Mouse (Mus musculus): ENCODE measurements at regions not wholly inside any gene's neighbourhood (a gene's known extent, or its start where the extent isn't known, plus 50 kb on each side); places are given as distances from the start of the nearest gene placed in this dataset.

DNA sequence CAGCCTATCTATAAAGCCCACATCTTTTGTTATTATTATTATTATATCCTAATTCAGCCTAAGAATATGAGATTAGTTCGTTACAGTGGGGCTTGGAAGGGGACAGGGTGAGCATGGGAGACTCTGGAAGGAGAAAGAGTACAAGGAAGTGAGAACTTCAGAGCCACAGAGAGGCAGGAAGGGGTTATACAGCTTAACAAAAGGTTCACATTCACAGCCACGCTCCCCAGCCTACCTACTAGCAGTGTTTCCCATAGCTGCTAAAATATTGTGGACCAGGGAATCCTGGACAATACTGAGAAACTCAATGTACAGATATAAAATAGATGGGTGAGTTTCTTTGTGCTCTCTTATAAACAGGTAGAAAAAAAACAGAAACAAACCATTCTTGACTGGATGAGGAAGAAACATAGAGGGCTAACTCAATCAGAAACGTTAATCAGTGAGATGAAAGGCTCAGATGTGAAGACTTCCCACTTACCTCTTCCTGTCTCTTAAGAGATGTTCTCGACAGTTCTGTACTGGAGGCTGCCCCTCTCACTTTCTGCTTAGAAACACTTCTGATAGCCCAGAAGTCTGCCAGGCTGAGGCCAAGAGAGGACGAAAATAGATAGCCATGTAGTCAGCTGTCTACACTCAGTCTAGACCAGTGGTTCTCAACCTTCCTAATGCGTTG is 61.7 kb upstream of the Kcna3 start:
- Histone ChIP-seq H3K36me3 (ENCODE audit: insufficient read depth, low read length) (no peaks in the 10 kb centered on the region), H3K9ac (replicated peaks; ENCODE audit: low read length, poor library complexity, severe bottlenecking) (no peak overlapping the region), H3K27me3 (ENCODE audit: insufficient read depth, low read length) (no peaks in the 10 kb centered on the region), H3K9me3 (ENCODE audit: low read length) (no peaks in the 10 kb centered on the region), H3K4me3 (ENCODE audit: low read depth, low read length) (no peak overlapping the region), H3K4me2 (ENCODE audit: low read depth, low read length, poor library complexity, severe bottlenecking) (no peak overlapping the region), H3K27ac (ENCODE audit: low read depth, low read length) (no peak overlapping the region), H3K4me1 (ENCODE audit: insufficient read depth, low read length) (peaks cover 4% of the 10 kb centered on the region; the same call in 1 of the 2 replicates)
- no peak for DNase-seq (ENCODE audit: low spot score)
- ATAC-seq (ENCODE audit: low FRiP score) = no peak
- 80% methylated on average over 6 of the region's 6 CpGs for WGBS
- TF ChIP-seq CTCF (IDR thresholded peaks at IDR 0.05) = no peak

DNA sequence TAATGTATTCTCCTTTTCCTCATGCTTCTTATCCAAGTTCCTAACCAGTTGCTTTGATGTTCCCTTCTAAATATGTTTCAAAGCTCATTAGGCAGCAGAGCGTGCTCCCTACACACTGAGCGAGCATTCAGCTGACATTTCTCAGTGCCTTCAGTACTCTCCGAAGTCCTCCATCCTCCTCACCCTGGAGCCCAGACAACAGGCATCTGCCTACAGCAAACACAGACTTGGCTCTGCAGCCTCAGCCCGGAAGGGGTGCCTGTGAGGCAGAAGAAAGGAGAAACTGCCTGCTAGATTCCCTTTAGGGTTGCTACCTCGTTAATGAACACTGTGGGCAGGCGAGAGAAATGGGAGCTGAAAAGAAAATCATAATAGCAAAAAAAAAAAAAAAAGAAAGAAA is 57.2 kb upstream of the Kcna3 start:
- WGBS = 32% methylated on average over 6 of the region's 6 CpGs
- Histone ChIP-seq H3K36me3 (ENCODE audit: insufficient read depth, low read length) (no peaks in the 10 kb centered on the region), H3K27ac (ENCODE audit: low read depth, low read length) (no peak overlapping the region), H3K4me1 (ENCODE audit: insufficient read depth, low read length) (peaks cover 4% of the 10 kb centered on the region; the same call in 1 of the 2 replicates), H3K4me3 (ENCODE audit: low read depth, low read length) (no peak overlapping the region), H3K4me2 (ENCODE audit: low read depth, low read length, poor library complexity, severe bottlenecking) (no peak overlapping the region), H3K9ac (replicated peaks; ENCODE audit: low read length, poor library complexity, severe bottlenecking) (no peak overlapping the region), H3K27me3 (ENCODE audit: insufficient read depth, low read length) (no peaks in the 10 kb centered on the region), H3K9me3 (ENCODE audit: low read length) (no peaks in the 10 kb centered on the region)
- peak; percentile 28 for DNase-seq (ENCODE audit: low spot score)
- TF ChIP-seq CTCF (IDR thresholded peaks at IDR 0.05) = no peak
- ATAC-seq (ENCODE audit: low FRiP score) = peak; percentile 66

DNA sequence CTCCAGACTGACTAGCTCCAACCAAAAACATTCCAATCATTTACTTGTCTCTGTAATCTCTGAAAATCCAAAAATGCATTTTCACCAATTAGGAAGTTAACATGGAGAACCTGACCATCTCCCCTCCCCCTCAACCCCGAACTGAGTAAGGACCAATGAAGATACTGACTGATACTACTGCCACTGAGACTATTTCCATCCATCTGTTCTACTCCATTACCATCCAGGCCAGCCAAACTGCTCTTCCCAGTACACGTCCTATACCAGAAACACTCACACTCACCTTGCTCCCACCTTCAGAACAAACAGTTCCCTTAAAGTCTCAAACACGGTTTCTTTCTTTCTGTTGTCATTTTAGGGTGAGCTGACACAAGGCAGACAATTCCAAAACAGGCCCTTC is 55.1 kb upstream of the Kcna3 start:
- Histone ChIP-seq H3K27ac (ENCODE audit: low read depth, low read length) (0 out of 2 replicates have a peak overlapping the region, but pooled peaks have one; percentile 13), H3K4me3 (ENCODE audit: low read depth, low read length) (no peak overlapping the region), H3K4me2 (ENCODE audit: low read depth, low read length, poor library complexity, severe bottlenecking) (no peak overlapping the region), H3K4me1 (ENCODE audit: insufficient read depth, low read length) (peaks cover 4% of the 10 kb centered on the region; the same call in 1 of the 2 replicates), H3K9me3 (ENCODE audit: low read length) (no peaks in the 10 kb centered on the region), H3K36me3 (ENCODE audit: insufficient read depth, low read length) (no peaks in the 10 kb centered on the region), H3K9ac (replicated peaks; ENCODE audit: low read length, poor library complexity, severe bottlenecking) (no peak overlapping the region; the same call in 1 of the 2 replicates), H3K27me3 (ENCODE audit: insufficient read depth, low read length) (no peaks in the 10 kb centered on the region)
- WGBS = 56% methylated on average over 3 of the region's 3 CpGs
- TF ChIP-seq CTCF (IDR thresholded peaks at IDR 0.05) = no peak
- no peak for ATAC-seq (ENCODE audit: low FRiP score)
- DNase-seq (ENCODE audit: low spot score) = no peak

DNA sequence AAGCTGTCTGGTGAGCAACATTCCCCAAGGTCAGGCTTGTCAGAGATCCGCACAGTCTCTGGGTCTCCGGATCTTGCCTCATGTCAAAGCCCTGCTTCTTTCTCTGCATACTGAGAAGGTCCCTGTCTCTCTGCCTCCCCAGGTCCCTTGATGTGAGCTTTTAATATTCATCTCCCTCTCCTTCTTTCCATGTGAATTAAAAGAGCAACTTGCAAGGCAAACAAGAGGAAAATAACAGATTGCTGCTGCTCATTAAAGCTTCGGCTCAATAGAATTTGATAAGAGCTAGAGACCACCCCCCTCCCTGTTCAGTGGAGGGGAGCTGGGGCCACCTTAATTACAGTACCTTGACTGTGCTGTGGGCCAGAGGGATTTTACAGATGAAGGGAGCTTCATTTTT is 54.6 kb upstream of the Kcna3 start:
- Histone ChIP-seq H3K4me3 (ENCODE audit: low read depth, low read length) (no peak overlapping the region), H3K36me3 (ENCODE audit: insufficient read depth, low read length) (no peaks in the 10 kb centered on the region), H3K27me3 (ENCODE audit: insufficient read depth, low read length) (no peaks in the 10 kb centered on the region), H3K9me3 (ENCODE audit: low read length) (no peaks in the 10 kb centered on the region), H3K4me1 (ENCODE audit: insufficient read depth, low read length) (peaks cover 4% of the 10 kb centered on the region; the same call in 1 of the 2 replicates), H3K9ac (replicated peaks; ENCODE audit: low read length, poor library complexity, severe bottlenecking) (no peak overlapping the region; the same call in 1 of the 2 replicates), H3K4me2 (ENCODE audit: low read depth, low read length, poor library complexity, severe bottlenecking) (no peak overlapping the region), H3K27ac (ENCODE audit: low read depth, low read length) (peak overlapping the region; percentile 13; the same call in 1 of the 2 replicates)
- 25% methylated on average over 3 of the region's 3 CpGs for WGBS
- no peak for ATAC-seq (ENCODE audit: low FRiP score)
- peak; percentile 18 for DNase-seq (ENCODE audit: low spot score)
- TF ChIP-seq CTCF (IDR thresholded peaks at IDR 0.05) = no peak

DNA sequence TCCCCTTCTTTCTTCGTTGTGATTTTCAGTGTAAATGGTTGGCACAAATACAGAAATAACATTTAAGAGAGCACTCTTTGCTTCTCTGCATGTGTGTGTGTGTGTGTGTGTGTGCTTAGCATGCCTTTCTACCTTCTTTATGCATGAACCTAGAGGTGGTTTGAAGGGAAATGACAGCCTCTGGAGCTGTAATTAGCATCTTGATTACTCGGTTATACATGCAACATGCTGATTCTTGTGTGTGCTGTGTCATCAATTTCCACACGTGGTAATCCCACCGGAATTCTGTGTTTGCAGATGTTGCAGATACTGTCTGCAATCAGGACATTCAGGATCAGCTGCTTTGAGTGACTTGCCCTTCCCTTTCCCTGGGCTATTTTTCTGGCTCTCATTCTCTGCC is 51.7 kb upstream of the Kcna3 start:
- Histone ChIP-seq H3K4me3 (ENCODE audit: low read depth, low read length) (no peak overlapping the region), H3K27ac (ENCODE audit: low read depth, low read length) (no peak overlapping the region), H3K9me3 (ENCODE audit: low read length) (no peaks in the 10 kb centered on the region), H3K4me1 (ENCODE audit: insufficient read depth, low read length) (no peaks in the 10 kb centered on the region; the same call in 1 of the 2 replicates), H3K9ac (replicated peaks; ENCODE audit: low read length, poor library complexity, severe bottlenecking) (no peak overlapping the region), H3K4me2 (ENCODE audit: low read depth, low read length, poor library complexity, severe bottlenecking) (no peak overlapping the region), H3K27me3 (ENCODE audit: insufficient read depth, low read length) (no peaks in the 10 kb centered on the region), H3K36me3 (ENCODE audit: insufficient read depth, low read length) (no peaks in the 10 kb centered on the region)
- TF ChIP-seq CTCF (IDR thresholded peaks at IDR 0.05) = no peak
- no peak for DNase-seq (ENCODE audit: low spot score)
- 42% methylated on average over 4 of the region's 4 CpGs for WGBS
- ATAC-seq (ENCODE audit: low FRiP score) = no peak
